Mouse (Mus musculus) bone marrow macrophage, adult 2 months (primary cell): ENCODE measurements at regions not wholly inside any gene's neighbourhood (a gene's known extent, or its start where the extent isn't known, plus 50 kb on each side); places are given as distances from the start of the nearest gene placed in this dataset.

ENCODE experiments used
- CTCF ChIP-seq: IDR thresholded peaks from 2 replicates; pipeline ENCODE4 v1.5.1; 2012; ENCODE audit warnings: low read depth, mild to moderate bottlenecking, low read length, moderate library complexity
- POLR2A ChIP-seq: IDR thresholded peaks from 2 replicates; pipeline ENCODE4 v1.6.1; 2012; ENCODE audit warnings: mild to moderate bottlenecking, low read depth, low read length, borderline replicate concordance

- TF ChIP-seq POLR2A (no peak), CTCF (no peak)
Measured at GRCm38 (mm10) chr11:56431089-56431488, 390.3 kb upstream of the Nmur2 start.
